Mouse (Mus musculus) bone marrow, adult 2 months (tissue): Measurements from ENCODE around the gene Adra2b.

Experiments used
- CTCF ChIP-seq: fragments of 200-500 bp; IDR thresholded peaks from 2 replicates; pipeline ENCODE4 v1.5.1; 2011; ENCODE audit warnings: low read length, control low read depth; ENCODE audit not compliant: control insufficient read depth, insufficient read depth
- POLR2A ChIP-seq: fragments of 200-500 bp; IDR thresholded peaks from 2 replicates; pipeline ENCODE4 v1.6.1; 2011; ENCODE audit warnings: low read depth, mild to moderate bottlenecking, control low read depth, low read length, borderline replicate concordance; ENCODE audit not compliant: control insufficient read depth

DNA sequence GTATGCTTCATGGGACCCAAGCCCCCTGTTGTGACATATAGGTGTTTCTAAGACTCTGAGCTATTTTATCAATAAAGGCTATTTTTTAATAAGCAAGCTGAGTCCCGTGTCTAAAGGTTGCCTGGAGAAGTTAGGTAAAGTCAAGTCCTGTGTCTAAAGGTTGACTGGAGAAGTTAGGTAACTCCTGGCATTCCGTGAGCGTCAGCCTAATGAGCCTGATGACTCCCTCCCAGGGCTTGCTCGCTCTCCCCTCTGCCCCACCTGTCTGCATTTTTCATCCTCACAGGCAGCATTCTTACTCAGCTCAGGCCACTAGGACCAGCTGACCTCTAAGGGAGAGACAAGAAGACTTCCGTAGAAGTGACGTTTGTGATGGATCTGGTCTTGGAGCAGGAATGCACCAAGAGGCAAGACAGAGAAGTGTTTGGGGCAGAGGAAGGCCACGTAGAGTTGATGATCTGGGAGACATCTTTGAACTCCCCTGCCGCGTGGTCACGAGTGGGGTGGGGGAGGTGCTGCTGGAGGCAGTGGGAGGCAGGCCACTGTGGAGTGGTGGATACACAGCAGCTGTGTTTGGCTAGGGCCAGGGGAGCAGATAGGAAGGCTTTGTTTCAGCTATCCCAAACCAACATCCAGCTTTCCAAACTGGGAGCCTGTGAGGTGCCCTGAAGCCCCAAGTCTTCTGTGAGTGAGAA lies 4.3 kb downstream of the Adra2b start:
- TF ChIP-seq POLR2A (no peak), CTCF (no peak)
